Mouse (Mus musculus): ENCODE measurements around the gene Adgrl2. TPM values are rescaled to one million over a fixed set of nuclear protein-coding genes. Genes with fewer than 3 reads are reported as not detected.

The Adgrl2 gene
- polyA plus RNA-seq, 1 experiment = 6.6 TPM

DNA sequence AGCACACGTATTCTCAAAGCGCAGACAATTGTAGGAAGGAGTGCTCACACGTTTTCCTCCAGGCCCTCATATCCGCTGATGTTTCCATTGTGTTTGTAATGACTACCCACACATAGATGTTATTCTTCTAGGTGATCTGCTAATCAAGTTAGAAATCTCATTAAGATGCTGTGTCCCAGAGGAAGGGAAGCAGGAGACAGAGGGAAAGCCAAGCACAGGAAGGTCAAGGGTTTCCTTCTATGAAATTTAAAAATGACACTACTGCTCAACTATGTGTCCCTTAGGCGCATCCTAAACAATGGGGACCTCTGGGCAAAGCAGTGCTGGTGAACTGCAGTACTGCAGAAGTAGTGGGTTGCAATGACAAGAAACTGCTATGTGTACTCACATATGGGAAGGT, 102.5 kb downstream of the Adgrl2 start:
- 94% methylated on average over 5 of the region's 5 CpGs for WGBS
- no peaks in the 10 kb centered on the region for H3K36me3 ChIP-seq (ENCODE audit: control insufficient read depth, insufficient read depth, low read length)
- DNase-seq (ENCODE audit: low read depth in 1 of 2, low spot score in 2 of 2) = no peak
- H3K4me1 ChIP-seq (ENCODE audit: control insufficient read depth, insufficient read depth, insufficient read length) = no peaks in the 10 kb centered on the region
- no peak overlapping the region for H3K27ac ChIP-seq (ENCODE audit: insufficient read depth, low read length)
- no peaks in the 10 kb centered on the region for H3K27me3 ChIP-seq (ENCODE audit: control insufficient read depth, insufficient read depth, low read length)
- TF ChIP-seq POLR2A (IDR thresholded peaks at IDR 0.05; ENCODE audit: low read depth, low read length) (no peak), CTCF (IDR thresholded peaks at IDR 0.05; ENCODE audit: extremely low read depth, insufficient read depth, insufficient read length, insufficient replicate concordance) (no peak)
- H3K4me3 ChIP-seq (ENCODE audit: extremely low read depth, insufficient read depth, insufficient read length) = no peak overlapping the region

GRCm38 (mm10) chr3:148886956-148887355, 103.4 kb downstream of the Adgrl2 start:
- H3K4me1 ChIP-seq (ENCODE audit: control insufficient read depth, insufficient read depth, insufficient read length) = no peaks in the 10 kb centered on the region
- H3K27me3 ChIP-seq (ENCODE audit: control insufficient read depth, insufficient read depth, low read length) = no peaks in the 10 kb centered on the region
- H3K36me3 ChIP-seq (ENCODE audit: control insufficient read depth, insufficient read depth, low read length) = no peaks in the 10 kb centered on the region
- no peak for DNase-seq (ENCODE audit: low read depth in 1 of 2, low spot score in 2 of 2)
- no peak overlapping the region for H3K4me3 ChIP-seq (ENCODE audit: extremely low read depth, insufficient read depth, insufficient read length)
- 90% methylated on average over 4 of the region's 4 CpGs for WGBS
- TF ChIP-seq CTCF (IDR thresholded peaks at IDR 0.05; ENCODE audit: extremely low read depth, insufficient read depth, insufficient read length, insufficient replicate concordance) = no peak
- TF ChIP-seq POLR2A (IDR thresholded peaks at IDR 0.05; ENCODE audit: low read depth, low read length) = no peak
- H3K27ac ChIP-seq (ENCODE audit: insufficient read depth, low read length) = no peak overlapping the region

GRCm38 (mm10) chr3:148885980-148886668, 104.2 kb downstream of the Adgrl2 start:
- Histone ChIP-seq H3K27ac (ENCODE audit: insufficient read depth, low read length) (no peak overlapping the region), H3K36me3 (ENCODE audit: control insufficient read depth, insufficient read depth, low read length) (no peaks in the 10 kb centered on the region), H3K27me3 (ENCODE audit: control insufficient read depth, insufficient read depth, low read length) (no peaks in the 10 kb centered on the region), H3K4me1 (ENCODE audit: control insufficient read depth, insufficient read depth, insufficient read length) (no peaks in the 10 kb centered on the region), H3K4me3 (ENCODE audit: extremely low read depth, insufficient read depth, insufficient read length) (no peak overlapping the region)
- no peak for DNase-seq (ENCODE audit: low read depth in 1 of 2, low spot score in 2 of 2)
- TF ChIP-seq CTCF (IDR thresholded peaks at IDR 0.05; ENCODE audit: extremely low read depth, insufficient read depth, insufficient read length, insufficient replicate concordance) = no peak
- TF ChIP-seq POLR2A (IDR thresholded peaks at IDR 0.05; ENCODE audit: low read depth, low read length) = no peak
- 16% methylated on average over 8 of the region's 8 CpGs for WGBS

DNA sequence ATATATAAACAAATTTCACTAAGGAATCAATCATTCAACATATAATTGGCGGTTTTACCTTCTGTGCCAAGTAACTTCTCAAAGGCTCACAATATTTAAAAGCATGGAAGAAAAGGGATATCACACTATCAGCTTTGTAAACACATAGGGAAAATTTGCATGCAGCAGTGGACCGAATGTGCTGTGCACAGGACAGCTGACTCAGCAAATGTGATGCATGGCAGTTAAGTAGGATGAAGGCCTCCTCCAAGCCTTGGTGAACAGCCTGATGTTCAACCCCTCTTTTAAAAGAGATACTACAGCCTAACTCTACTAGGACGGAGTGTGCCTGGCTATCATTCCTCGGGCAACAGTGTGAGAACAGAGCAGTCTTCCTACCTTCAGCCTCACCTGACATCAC, 105.2 kb downstream of the Adgrl2 start:
- Histone ChIP-seq H3K4me3 (ENCODE audit: extremely low read depth, insufficient read depth, insufficient read length) (no peak overlapping the region), H3K27ac (ENCODE audit: insufficient read depth, low read length) (no peak overlapping the region), H3K27me3 (ENCODE audit: control insufficient read depth, insufficient read depth, low read length) (no peaks in the 10 kb centered on the region), H3K36me3 (ENCODE audit: control insufficient read depth, insufficient read depth, low read length) (no peaks in the 10 kb centered on the region), H3K4me1 (ENCODE audit: control insufficient read depth, insufficient read depth, insufficient read length) (no peaks in the 10 kb centered on the region)
- DNase-seq (ENCODE audit: low read depth in 1 of 2, low spot score in 2 of 2) = no peak
- TF ChIP-seq CTCF (IDR thresholded peaks at IDR 0.05; ENCODE audit: extremely low read depth, insufficient read depth, insufficient read length, insufficient replicate concordance) (no peak), POLR2A (IDR thresholded peaks at IDR 0.05; ENCODE audit: low read depth, low read length) (no peak)
- WGBS = 84% methylated on average over 4 of the region's 4 CpGs

GRCm38 (mm10) chr3:148881431-148881830, 108.9 kb downstream of the Adgrl2 start:
- 86% methylated on average over 5 of the region's 5 CpGs for WGBS
- Histone ChIP-seq H3K4me3 (ENCODE audit: extremely low read depth, insufficient read depth, insufficient read length) (no peak overlapping the region), H3K27me3 (ENCODE audit: control insufficient read depth, insufficient read depth, low read length) (no peaks in the 10 kb centered on the region), H3K27ac (ENCODE audit: insufficient read depth, low read length) (no peak overlapping the region), H3K36me3 (ENCODE audit: control insufficient read depth, insufficient read depth, low read length) (no peaks in the 10 kb centered on the region), H3K4me1 (ENCODE audit: control insufficient read depth, insufficient read depth, insufficient read length) (no peaks in the 10 kb centered on the region)
- no peak for DNase-seq (ENCODE audit: low read depth in 1 of 2, low spot score in 2 of 2)
- TF ChIP-seq CTCF (IDR thresholded peaks at IDR 0.05; ENCODE audit: extremely low read depth, insufficient read depth, insufficient read length, insufficient replicate concordance) = no peak
- TF ChIP-seq POLR2A (IDR thresholded peaks at IDR 0.05; ENCODE audit: low read depth, low read length) = no peak

DNA sequence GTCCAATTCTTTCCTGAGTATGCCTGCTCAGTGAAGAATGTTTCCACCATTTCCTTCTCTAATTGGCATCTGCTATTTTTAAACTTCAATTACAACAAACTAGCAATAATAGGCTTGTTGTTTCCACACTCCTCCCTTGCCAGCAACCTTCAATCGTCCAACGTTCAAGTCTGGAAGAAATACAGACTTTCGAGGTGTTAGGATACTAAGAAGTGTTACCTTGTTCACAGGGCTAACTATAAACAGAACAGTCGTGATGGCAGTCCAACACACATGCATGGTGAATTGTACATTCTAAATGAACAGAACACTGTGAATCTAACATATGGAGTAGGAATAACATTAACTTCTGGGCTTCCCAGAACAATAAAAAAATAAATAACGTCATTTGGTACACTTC, 117.8 kb downstream of the Adgrl2 start:
- H3K36me3 ChIP-seq (ENCODE audit: control insufficient read depth, insufficient read depth, low read length) = no peaks in the 10 kb centered on the region
- peaks cover 4% of the 10 kb centered on the region for H3K4me1 ChIP-seq (ENCODE audit: control insufficient read depth, insufficient read depth, insufficient read length)
- TF ChIP-seq POLR2A (IDR thresholded peaks at IDR 0.05; ENCODE audit: low read depth, low read length) = no peak
- no peak for TF ChIP-seq CTCF (IDR thresholded peaks at IDR 0.05; ENCODE audit: extremely low read depth, insufficient read depth, insufficient read length, insufficient replicate concordance)
- no peak for DNase-seq (ENCODE audit: low read depth in 1 of 2, low spot score in 2 of 2)
- H3K27me3 ChIP-seq (ENCODE audit: control insufficient read depth, insufficient read depth, low read length) = no peaks in the 10 kb centered on the region
- no peak overlapping the region for H3K27ac ChIP-seq (ENCODE audit: insufficient read depth, low read length)
- no peak overlapping the region for H3K4me3 ChIP-seq (ENCODE audit: extremely low read depth, insufficient read depth, insufficient read length)
- WGBS = 76% methylated on average over 5 of the region's 5 CpGs

- WGBS = 83% methylated on average over 5 of the region's 5 CpGs
- Histone ChIP-seq H3K4me3 (ENCODE audit: extremely low read depth, insufficient read depth, insufficient read length) (no peak overlapping the region), H3K4me1 (ENCODE audit: control insufficient read depth, insufficient read depth, insufficient read length) (peaks cover 4% of the 10 kb centered on the region), H3K36me3 (ENCODE audit: control insufficient read depth, insufficient read depth, low read length) (no peaks in the 10 kb centered on the region), H3K27ac (ENCODE audit: insufficient read depth, low read length) (no peak overlapping the region), H3K27me3 (ENCODE audit: control insufficient read depth, insufficient read depth, low read length) (no peaks in the 10 kb centered on the region)
- TF ChIP-seq POLR2A (IDR thresholded peaks at IDR 0.05; ENCODE audit: low read depth, low read length) (no peak), CTCF (IDR thresholded peaks at IDR 0.05; ENCODE audit: extremely low read depth, insufficient read depth, insufficient read length, insufficient replicate concordance) (no peak)
- DNase-seq (ENCODE audit: low read depth in 1 of 2, low spot score in 2 of 2) = no peak
Observed at GRCm38 (mm10) chr3:148871792-148872464, 118.4 kb downstream of the Adgrl2 start.

All from spleen, adult 2 months (tissue).